Mouse (Mus musculus) hindbrain, embryonic 14.5 days (tissue): ENCODE measurements around the gene Olfr398. TPM values are rescaled to one million over a fixed set of nuclear protein-coding genes. Genes with fewer than 3 reads are reported as not detected.

ENCODE experiments used
- ATAC-seq: fragments of 200-750 bp; cut with Nextera tagmentation; 2 replicates; pipeline ENCODE4 v1.8.0; 2017; ENCODE audit warnings: moderate number of reproducible peaks, mild to moderate bottlenecking, moderate TSS enrichment, moderate library complexity; ENCODE audit not compliant: low FRiP score
- DNase-seq: peaks from one replicate; pipeline ENCODE4 v3.0.0-alpha.2; 2015; ENCODE audit warnings: low spot score
- H3K27ac ChIP-seq: fragments of 300-500 bp; sonication (generic); 2 replicates; pipeline ENCODE4 v1.5.1; 2014; ENCODE audit warnings: mild to moderate bottlenecking, moderate library complexity
- H3K27me3 ChIP-seq: fragments of 300-500 bp; sonication (generic); 2 replicates; pipeline ENCODE4 v1.6.1; 2014; ENCODE audit warnings: mild to moderate bottlenecking, low read length, mixed read lengths; ENCODE audit not compliant: control insufficient read depth, insufficient read depth
- H3K36me3 ChIP-seq: fragments of 300-500 bp; sonication (generic); replicated peaks from 2 replicates; pipeline ENCODE4 v1.6.1; 2014; ENCODE audit not compliant: control insufficient read depth, insufficient read depth
- H3K4me1 ChIP-seq: fragments of 300-500 bp; sonication (generic); replicated peaks from 2 replicates; pipeline ENCODE4 v1.6.1; 2014; ENCODE audit warnings: antibody characterized with exemption, low read length, mixed read lengths; ENCODE audit not compliant: control insufficient read depth, insufficient read depth
- H3K4me2 ChIP-seq: fragments of 300-500 bp; sonication (generic); replicated peaks from 2 replicates; pipeline ENCODE4 v1.6.1; 2014; ENCODE audit warnings: mild to moderate bottlenecking, moderate library complexity
- H3K4me3 ChIP-seq: fragments of 300-500 bp; sonication (generic); replicated peaks from 2 replicates; pipeline ENCODE4 v1.5.1; 2014; ENCODE audit warnings: mild to moderate bottlenecking, low read length
- H3K9ac ChIP-seq: fragments of 300-500 bp; sonication (generic); 2 replicates; pipeline ENCODE4 v1.6.1; 2014
- H3K9me3 ChIP-seq: fragments of 300-500 bp; sonication (generic); 2 replicates; pipeline ENCODE4 v1.6.1; 2016; ENCODE audit warnings: low read length; ENCODE audit not compliant: control insufficient read depth
- WGBS: fragments of 180-500 bp; shearing (Covaris S2); extraction: QIAGEN DNeasy Blood & Tissue Kit; methylation state at CpG from one replicate; pipeline ENCODE4 v1.1.7; 2014; 5-methylcytosine and 5-hydroxymethylcytosine counted together
- polyA plus RNA-seq: library from polyadenylated mRNA; unstranded; fragments of >200 nt; fragmentation: Nextera tagmentation; extraction: Ambion mirVana; gene quantifications from 2 replicates; pipeline ENCODE4 v1.2.1, GENCODE M21; 2014

Olfr398 gene
- not detected in 2 replicates for polyA plus RNA-seq

DNA sequence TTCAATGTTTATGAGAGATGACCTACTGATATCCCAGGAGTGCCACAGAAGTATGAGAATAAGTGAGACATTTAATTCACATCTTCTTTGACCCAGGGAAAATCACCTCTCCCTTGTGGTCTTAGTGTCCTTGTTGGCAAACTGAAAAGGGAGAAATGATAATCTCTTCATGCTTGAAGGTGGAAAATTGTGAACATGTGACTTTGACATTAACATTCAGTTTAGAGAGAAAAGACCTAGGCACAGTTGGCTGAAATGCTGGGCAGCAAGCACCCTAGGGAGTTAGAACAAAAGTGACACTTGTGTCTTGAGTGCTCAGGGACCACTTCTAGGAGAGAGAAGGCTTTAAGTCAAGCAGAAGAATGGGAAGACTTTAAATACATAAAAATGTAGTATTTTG, at the start of gene Olfr398:
TSS of gene Olfr398 (minus strand) at position 101 of the 400 bp plus-strand sequence.
- no peak within 1 kb of the TSS for H3K27ac ChIP-seq
- no peaks in the 10 kb centered on the region for H3K4me1 ChIP-seq
- H3K27me3 ChIP-seq = no peaks in the 10 kb centered on the region
- H3K4me2 ChIP-seq = no peak within 1 kb of the TSS
- no peak for DNase-seq
- H3K9ac ChIP-seq = no peak within 1 kb of the TSS
- H3K4me3 ChIP-seq = no peak within 1 kb of the TSS
- no peaks in the 10 kb centered on the region for H3K36me3 ChIP-seq
- peaks cover 10% of the 10 kb centered on the region for H3K9me3 ChIP-seq
- ATAC-seq = no peak

DNA sequence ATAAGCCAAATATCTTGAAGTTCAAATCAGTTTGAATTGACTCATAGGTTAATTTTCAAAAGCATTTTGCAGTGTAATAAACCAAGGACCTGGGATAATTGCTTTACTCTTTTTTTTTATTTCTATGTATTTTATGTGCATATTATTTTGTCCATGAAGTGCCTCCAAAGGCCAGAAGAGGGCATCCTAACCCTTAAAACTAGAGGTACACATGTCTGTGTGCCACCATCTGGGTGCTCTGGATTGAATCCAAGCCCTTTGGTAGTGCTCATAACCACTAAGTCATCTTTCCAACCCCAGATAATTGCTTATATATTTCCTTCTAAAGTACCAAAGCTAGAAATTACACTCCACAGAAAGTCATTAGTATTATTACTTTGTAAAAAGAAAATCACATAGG, 2.9 kb upstream of the Olfr398 start:
- H3K4me3 ChIP-seq = no peak overlapping the region
- no peak overlapping the region for H3K4me2 ChIP-seq
- no peak for ATAC-seq

DNA sequence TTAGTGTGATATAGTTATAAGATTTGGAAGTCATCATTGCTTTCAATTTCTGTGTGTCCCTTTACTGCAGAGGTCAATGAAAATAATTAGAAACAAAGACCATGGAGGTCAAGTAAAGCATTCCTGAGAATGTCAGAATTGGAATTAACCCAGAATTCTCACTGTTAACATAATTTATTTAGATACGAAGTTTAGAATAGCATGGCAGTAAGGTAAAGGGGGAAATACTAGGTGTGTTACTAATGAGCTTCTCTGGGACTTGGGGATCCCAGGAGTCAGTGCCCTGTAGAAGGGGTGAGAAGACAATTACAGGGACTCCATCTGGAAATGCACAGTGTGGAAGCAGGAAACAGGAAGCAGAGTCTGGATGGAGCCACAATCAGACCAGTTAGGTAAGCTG, 29.7 kb downstream of the Olfr398 start, which contains the start of gene Olfr397:
TSS of gene Olfr397 (plus strand) at position 301 of the 400 bp plus-strand sequence.
- H3K27ac ChIP-seq = no peak within 1 kb of the TSS
- peaks cover 33% of the 10 kb centered on the region for H3K9me3 ChIP-seq
- no peak within 1 kb of the TSS for H3K4me3 ChIP-seq
- no peak within 1 kb of the TSS for H3K9ac ChIP-seq
- DNase-seq = no peak
- H3K4me1 ChIP-seq = no peaks in the 10 kb centered on the region
- 85% methylated on average over 1 of the region's 1 CpGs for WGBS
- no peak within 1 kb of the TSS for H3K4me2 ChIP-seq
- H3K27me3 ChIP-seq = no peaks in the 10 kb centered on the region
- H3K36me3 ChIP-seq = no peaks in the 10 kb centered on the region
- no peak for ATAC-seq

More for the DNA sequence above, 2.9 kb upstream of the Olfr398 start:
- H3K9ac ChIP-seq = no peak overlapping the region
- no peaks in the 10 kb centered on the region for H3K4me1 ChIP-seq
- H3K36me3 ChIP-seq = no peaks in the 10 kb centered on the region
- no peak overlapping the region for H3K27ac ChIP-seq
- no peak for DNase-seq
- H3K27me3 ChIP-seq = no peaks in the 10 kb centered on the region
- peaks cover 10% of the 10 kb centered on the region for H3K9me3 ChIP-seq

DNA sequence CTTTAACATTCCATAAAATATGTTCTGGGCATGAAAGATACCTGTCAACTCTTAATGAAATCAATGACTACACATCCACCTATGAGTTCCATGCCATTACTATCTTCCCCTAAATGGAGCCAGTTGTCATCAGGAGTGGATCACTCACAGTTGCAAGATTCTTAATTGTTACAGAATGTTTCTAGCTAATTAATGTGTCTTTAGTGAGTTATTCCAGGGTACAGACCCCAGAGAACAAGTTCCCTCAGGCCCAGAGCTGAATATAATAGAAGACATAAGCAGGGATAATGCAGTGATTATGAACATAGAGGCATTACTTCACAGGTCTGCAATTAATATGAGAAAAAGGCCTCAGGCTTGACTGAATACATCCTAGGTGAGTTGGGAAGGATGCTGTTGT, 53.8 kb downstream of the Olfr398 start, which contains the start of gene Olfr23:
TSS of gene Olfr23 (plus strand) at position 301 of the 400 bp plus-strand sequence.
- Histone ChIP-seq H3K4me3 (no peak within 1 kb of the TSS), H3K27me3 (no peaks in the 10 kb centered on the region), H3K9ac (no peak within 1 kb of the TSS), H3K27ac (no peak within 1 kb of the TSS), H3K9me3 (peaks cover 13% of the 10 kb centered on the region; the same call in 1 of the 2 replicates), H3K4me2 (no peak within 1 kb of the TSS), H3K4me1 (no peaks in the 10 kb centered on the region), H3K36me3 (no peaks in the 10 kb centered on the region)
- ATAC-seq (no peak), DNase-seq (no peak)

Other genes with a start within 250 kb of the Olfr398 start
- not detected in 2 replicates for gene Olfr389, start 209.7 kb downstream of the Olfr398 start, polyA plus RNA-seq
- gene Olfr390, start 207.4 kb downstream of the Olfr398 start, polyA plus RNA-seq = not detected in 2 replicates
- gene Olfr391-ps, start 187.4 kb downstream of the Olfr398 start, polyA plus RNA-seq = not detected in 2 replicates
- not detected in 2 replicates for gene Olfr392, start 173.4 kb downstream of the Olfr398 start, polyA plus RNA-seq
- gene Olfr393, start 139.0 kb downstream of the Olfr398 start, polyA plus RNA-seq = not detected in 2 replicates
- gene Olfr394, start 99.6 kb downstream of the Olfr398 start, polyA plus RNA-seq = not detected in 2 replicates
- not detected in 2 replicates for gene Olfr395, start 81.1 kb downstream of the Olfr398 start, polyA plus RNA-seq
- not detected in 2 replicates for gene Olfr23, start 53.7 kb downstream of the Olfr398 start, polyA plus RNA-seq
- gene Olfr397, start 29.6 kb downstream of the Olfr398 start, polyA plus RNA-seq = not detected in 2 replicates
- not detected in 2 replicates for gene Olfr139, start 66.1 kb upstream of the Olfr398 start, polyA plus RNA-seq
- gene Olfr399, start 66.2 kb upstream of the Olfr398 start, polyA plus RNA-seq = not detected in 2 replicates
- gene Zfp616, start 79.5 kb upstream of the Olfr398 start, polyA plus RNA-seq = not detected in 2 replicates
- gene Olfr401, start 123.3 kb upstream of the Olfr398 start, polyA plus RNA-seq = not detected in 2 replicates
- not detected in 2 replicates for gene Olfr402, start 163.1 kb upstream of the Olfr398 start, polyA plus RNA-seq
- gene Olfr403, start 195.8 kb upstream of the Olfr398 start, polyA plus RNA-seq = not detected in 2 replicates
- not detected in 2 replicates for gene Olfr43, start 221.0 kb upstream of the Olfr398 start, polyA plus RNA-seq